Mouse (Mus musculus): ENCODE results near the gene Acadsb. TPM values are rescaled to one million over a fixed set of nuclear protein-coding genes. Genes with fewer than 3 reads are reported as not detected.
A peak's percentile ranks its signal among the peaks of the same experiment; 100 is the strongest.
"Not testable (repeated sequence)": the region's sequence is repeated elsewhere in the genome, so short reads cannot be mapped to it uniquely, and the experiment has no call there.

Gene Acadsb
- 253 and 297 TPM in 2 replicates for total RNA-seq (2021)
- long read RNA-seq, experiment 1, full-length matches to known transcripts: 43 of 50 reads
- long read RNA-seq, experiment 1, partial matches to known transcripts: 1 of 50 reads
- long read RNA-seq, experiment 1, other reads (novel, unspliced or antisense): 6 of 50 reads
- long read RNA-seq, experiment 2, full-length matches to known transcripts: 22 of 31 reads
- long read RNA-seq, experiment 2, partial matches to known transcripts: 9 of 31 reads
- long read RNA-seq, experiment 2, other reads (novel, unspliced or antisense): 0 of 31 reads

DNA sequence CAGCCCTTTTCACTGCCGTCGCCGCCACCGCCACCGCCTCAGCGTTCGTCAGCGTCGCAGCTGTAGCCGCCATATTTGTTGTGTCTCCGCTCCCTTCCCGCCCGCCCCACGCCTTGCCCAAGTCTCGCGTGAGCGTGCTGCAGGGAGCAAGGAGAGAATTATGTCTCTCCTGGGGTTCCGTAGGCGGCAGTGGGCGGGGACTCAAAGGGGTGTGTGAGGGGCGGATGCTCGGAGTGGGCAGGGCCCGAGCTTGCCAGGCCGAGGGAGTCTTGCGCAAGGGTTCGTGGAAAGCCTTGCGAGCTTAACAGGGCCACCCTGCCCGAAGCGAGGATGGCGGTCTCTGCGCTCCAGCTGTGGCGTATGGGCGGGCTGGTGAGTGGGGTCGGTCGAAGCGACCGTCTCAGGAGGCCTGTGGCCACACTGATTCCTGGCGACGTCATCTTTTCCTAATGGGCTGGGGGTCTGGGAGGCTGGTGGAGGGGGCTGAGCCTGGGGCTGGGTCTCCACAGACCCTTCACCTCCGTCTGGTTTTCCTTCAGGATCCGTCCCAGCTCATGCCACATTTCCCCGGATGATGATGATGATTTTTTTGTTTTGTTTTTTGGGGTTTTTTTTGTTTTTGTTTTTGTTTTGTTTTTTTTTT is at the start of gene Acadsb, which contains the start of gene Ikzf5:
Gene Acadsb (plus strand): TSS at position 186 of the 643 bp plus-strand sequence.
Gene Ikzf5 (minus strand): TSS at position 106 of the 643 bp plus-strand sequence.
- DNase-seq: peak; percentile 100

- no peak for DNase-seq
Measured at GRCm38 (mm10) chr7:131362269-131362614, 48.2 kb upstream of the Acadsb start.

- peak; percentile 98 for DNase-seq
Measured at GRCm38 (mm10) chr7:131362615-131363300, 47.6 kb upstream of the Acadsb start, which contains the start of gene 2310057M21Rik. Gene 2310057M21Rik (minus strand): TSS chr7:131362759.

- DNase-seq: no peak
Measured at GRCm38 (mm10) chr7:131364131-131364530, 46.3 kb upstream of the Acadsb start.

DNA sequence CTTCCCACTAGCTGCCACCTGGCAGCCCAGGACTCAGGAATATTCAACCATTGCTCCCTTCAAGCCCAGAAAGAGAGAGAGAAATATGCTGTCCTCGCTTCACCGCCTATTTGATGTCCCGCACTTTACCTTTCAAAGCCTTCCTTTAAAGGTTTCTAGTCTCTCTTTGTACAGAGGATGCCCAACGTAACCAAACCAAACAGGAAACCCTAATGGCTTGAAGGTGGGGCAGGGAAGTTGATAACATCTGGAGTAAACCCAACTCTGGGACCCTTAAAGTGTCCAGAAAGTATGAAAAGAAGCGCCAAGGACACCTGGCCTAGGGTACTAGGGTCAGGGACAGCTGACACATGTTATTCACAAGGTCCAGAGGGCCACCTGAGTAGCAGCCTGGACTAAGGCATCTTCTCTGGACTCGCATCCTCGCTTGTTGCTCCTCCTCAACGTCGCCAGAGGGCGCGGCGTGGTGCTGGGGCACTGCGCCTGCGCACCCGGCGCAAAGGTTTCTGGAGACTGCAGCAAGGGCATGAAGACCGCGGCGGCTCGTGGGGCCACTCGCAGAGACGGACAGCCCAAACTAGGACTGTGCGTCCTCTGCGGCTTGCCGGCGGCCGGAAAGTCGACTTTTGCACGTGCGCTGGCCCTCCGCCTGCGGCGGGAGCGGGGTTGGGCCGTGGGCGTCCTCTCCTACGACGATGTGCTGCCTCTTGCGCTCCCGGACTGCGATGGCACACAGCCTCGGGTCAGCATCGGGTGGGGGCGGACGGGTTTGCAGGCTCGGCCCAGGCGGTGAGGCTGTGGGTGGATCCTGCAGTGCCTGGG is 39.5 kb upstream of the Acadsb start, which contains the start of gene Pstk:
Gene Pstk (plus strand): TSS at position 494 of the 822 bp plus-strand sequence.
- peak; percentile 93 for DNase-seq

DNA sequence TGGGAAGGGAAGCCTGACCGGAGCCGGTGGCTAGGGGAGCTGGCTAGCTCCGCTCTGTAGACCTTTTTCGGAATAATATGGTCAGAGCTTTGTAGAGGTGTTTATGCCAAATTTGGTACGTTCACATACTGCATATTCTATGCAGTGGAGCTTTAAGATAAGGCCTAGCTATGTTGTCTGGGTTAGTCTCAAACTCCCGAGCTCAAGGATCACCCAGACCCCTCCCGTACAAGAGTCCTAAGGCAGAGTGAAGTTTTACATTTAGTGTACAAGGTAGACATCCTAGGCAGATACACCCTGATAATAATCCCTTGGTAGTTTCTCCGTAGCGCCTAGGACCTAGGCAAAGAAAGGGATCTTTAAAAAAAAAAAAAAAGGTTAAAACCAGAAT is 38.9 kb upstream of the Acadsb start:
- no peak for DNase-seq

- DNase-seq: no peak
Measured at GRCm38 (mm10) chr7:131371880-131372651, 38.3 kb upstream of the Acadsb start.

GRCm38 (mm10) chr7:131391761-131392160 is 18.6 kb upstream of the Acadsb start:
- DNase-seq: not testable (repeated sequence)

- peak; percentile 9 for DNase-seq
Measured at GRCm38 (mm10) chr7:131409321-131409987, 947 bp upstream of the Acadsb start.

GRCm38 (mm10) chr7:131409988-131410385 is 414 bp upstream of the Acadsb start:
- DNase-seq: no peak

- DNase-seq: peak; percentile 48
Measured at GRCm38 (mm10) chr7:131411221-131411940, 980 bp downstream of the Acadsb start.

GRCm38 (mm10) chr7:131411941-131412270 is 1.5 kb downstream of the Acadsb start:
- DNase-seq: no peak

GRCm38 (mm10) chr7:131416742-131417141 is 6.3 kb downstream of the Acadsb start:
- not testable (repeated sequence) for DNase-seq

GRCm38 (mm10) chr7:131417605-131418004 is 7.2 kb downstream of the Acadsb start:
- DNase-seq: no peak

DNA sequence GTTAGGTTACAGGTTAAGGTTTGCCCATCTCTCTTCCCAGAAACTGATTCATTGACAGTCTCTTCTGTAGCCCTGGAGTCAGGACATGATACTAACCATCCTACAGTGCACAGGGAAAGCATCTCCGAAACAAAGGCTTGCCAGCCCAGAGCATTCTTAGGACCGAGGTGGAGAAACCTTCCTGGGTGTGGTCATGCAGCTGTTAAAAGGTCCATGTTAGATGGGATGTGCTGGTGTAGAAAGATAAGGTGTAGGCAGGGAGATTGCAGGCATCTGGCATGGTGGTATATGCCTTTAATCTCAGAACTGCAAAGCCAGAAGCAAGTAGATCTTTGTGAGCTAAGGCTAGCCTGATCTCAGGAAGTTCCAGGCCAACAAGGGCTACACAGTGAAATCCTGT is 14.5 kb downstream of the Acadsb start:
- DNase-seq: no peak

DNA sequence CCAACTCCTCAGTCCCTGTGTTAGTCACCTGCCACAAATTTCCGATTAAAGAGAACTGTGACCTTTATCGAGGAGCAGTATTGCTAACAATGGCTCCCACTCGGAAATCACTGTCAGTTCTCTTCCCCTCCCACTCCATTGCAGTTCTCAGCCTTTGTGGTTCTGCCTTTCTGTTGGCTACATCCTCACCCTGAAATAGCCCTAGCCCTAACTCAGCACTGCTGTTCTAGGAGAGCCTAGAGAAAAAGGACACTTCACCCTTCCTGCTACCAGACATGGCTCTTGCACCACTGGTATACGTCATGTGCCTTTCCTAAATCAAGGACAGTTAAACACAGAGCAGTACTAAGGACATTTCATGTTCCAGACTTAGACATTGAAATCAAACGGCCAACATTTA is 16.9 kb downstream of the Acadsb start:
- DNase-seq: peak; percentile 26

DNA sequence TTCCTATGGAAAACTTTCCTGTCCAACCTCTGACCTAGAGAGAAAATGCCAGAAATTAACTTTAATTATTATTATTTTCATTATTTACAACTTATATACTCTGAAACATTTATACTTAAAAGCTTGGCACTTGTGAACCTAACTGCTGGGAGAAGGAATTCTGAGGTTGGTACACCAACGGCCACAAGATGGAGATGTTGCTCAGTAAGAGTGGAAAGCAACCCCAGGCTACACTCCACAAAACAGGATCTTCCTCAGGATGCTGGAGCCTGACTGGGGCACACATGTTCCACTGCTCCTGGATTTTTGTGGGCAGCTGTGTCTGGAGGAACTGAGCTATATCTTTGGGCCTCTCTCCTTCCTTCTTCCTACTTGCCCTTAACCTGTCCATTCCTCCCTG is 21.8 kb downstream of the Acadsb start:
- peak; percentile 32 for DNase-seq

- DNase-seq: no peak
Measured at GRCm38 (mm10) chr7:131434276-131434675, 23.9 kb downstream of the Acadsb start.

DNA sequence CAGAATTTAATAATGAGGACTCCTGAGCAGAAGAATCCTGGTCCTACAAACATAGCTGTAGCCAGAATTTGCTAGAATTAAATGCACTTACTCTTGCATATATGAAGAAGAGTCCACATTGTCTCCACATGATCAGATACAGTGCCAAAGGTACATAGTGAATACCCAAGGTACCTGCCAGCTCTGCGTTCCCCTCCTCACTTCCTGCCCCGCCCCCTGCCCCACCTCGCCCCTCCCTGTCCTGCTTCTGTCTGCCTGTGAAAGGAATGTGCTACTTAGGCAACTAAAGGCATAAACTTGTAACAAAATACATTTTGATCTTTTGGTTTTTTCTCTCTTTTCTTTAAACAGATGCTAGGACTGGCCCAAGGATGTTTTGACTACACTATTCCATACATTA is 26.6 kb downstream of the Acadsb start:
- no peak for DNase-seq

- DNase-seq: no peak
Measured at GRCm38 (mm10) chr7:131456714-131457113, 46.3 kb downstream of the Acadsb start.
